Mouse (Mus musculus): Measurements from ENCODE around the gene Slc35f4. TPM values are rescaled to one million over a fixed set of nuclear protein-coding genes. Genes with fewer than 3 reads are reported as not detected.

Gene Slc35f4
- 0.21 TPM in 1 of 2 replicates, not detected in the other for polyA plus RNA-seq (2016; fragmentation: Nextera tagmentation; extraction: Ambion mirVana)

DNA sequence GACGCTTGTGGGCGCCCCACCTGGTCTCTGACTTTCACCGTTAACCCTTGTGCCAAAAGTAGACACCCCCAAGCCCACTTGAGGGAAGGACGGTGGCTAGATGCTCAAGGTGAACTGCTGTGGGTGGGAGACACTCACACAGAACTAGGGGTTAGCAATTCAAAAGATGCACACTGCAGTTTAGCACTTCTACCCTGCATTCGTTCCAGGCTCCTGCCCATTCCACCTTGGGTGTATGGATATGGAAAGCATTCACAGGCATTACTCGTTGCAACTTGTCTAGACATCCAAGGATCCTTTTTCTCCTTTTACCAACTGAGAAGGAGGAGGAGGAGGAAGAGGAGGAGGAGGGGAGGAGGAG is at the start of gene Slc35f4:
Slc35f4 (minus strand) TSS at position 116 of the 361 bp plus-strand sequence.
- no peaks in the 10 kb centered on the region for H3K9me3 ChIP-seq (replicated peaks)
- H3K27ac ChIP-seq (ENCODE audit: poor library complexity, severe bottlenecking) = no peak within 1 kb of the TSS
- peaks cover 7% of the 10 kb centered on the region for H3K4me1 ChIP-seq (replicated peaks)
- no peaks in the 10 kb centered on the region for H3K36me3 ChIP-seq
- peak within 1 kb of the TSS; percentile 42 for H3K4me3 ChIP-seq
- H3K4me2 ChIP-seq = peak within 1 kb of the TSS; percentile 90
- peaks cover 9% of the 10 kb centered on the region for H3K27me3 ChIP-seq (replicated peaks)
- ATAC-seq (ENCODE audit: insufficient number of reproducible peaks, low FRiP score) = no peak
- no peak within 1 kb of the TSS for H3K9ac ChIP-seq
- WGBS = 9% methylated on average over 6 of the region's 6 CpGs

DNA sequence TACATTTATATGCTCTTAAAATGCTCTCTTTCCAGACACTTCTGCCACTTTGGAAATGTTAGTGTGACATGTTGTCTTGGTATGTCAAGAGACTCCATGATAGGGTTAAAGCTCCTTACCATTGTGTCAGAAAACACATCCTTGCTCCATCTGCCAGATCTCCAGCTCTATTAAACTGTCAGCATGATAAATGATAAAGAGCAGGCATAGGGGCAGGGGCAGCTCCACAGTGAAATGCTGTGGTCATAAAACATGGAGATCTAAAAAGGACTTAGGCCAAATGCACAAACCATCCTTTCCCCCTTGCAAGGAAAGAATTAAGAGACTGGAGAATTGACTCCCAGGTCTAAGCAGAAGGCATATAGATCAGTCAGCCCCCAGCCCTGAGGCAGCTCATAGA is 42.5 kb upstream of the Slc35f4 start:
- Histone ChIP-seq H3K4me3 (no peak overlapping the region), H3K27me3 (replicated peaks) (no peaks in the 10 kb centered on the region), H3K4me1 (replicated peaks) (no peaks in the 10 kb centered on the region), H3K9ac (no peak overlapping the region), H3K9me3 (replicated peaks) (no peaks in the 10 kb centered on the region), H3K27ac (ENCODE audit: poor library complexity, severe bottlenecking) (no peak overlapping the region), H3K36me3 (no peaks in the 10 kb centered on the region), H3K4me2 (no peak overlapping the region)
- ATAC-seq (ENCODE audit: insufficient number of reproducible peaks, low FRiP score) = no peak

DNA sequence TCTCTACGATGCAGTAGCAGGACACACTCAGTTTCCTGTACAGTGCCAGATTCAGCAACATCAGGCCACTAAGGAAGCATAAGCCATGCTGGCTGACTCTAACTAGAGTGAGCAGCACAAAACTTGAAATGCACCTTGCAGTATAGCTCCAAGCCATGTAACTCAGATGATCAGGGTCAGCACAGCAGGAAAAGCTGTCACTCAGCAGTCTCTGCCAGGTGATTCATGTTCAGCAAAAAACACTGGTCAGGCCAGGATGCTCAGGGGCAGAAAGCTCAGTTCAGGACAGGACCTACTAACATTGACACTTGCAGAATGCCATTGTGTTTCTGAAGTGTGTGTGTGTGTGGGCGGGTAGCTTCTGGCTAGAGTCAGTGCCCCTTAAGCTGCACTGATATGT is 34.9 kb upstream of the Slc35f4 start:
- no peak overlapping the region for H3K27ac ChIP-seq (ENCODE audit: poor library complexity, severe bottlenecking)
- H3K4me1 ChIP-seq (replicated peaks) = no peaks in the 10 kb centered on the region
- no peaks in the 10 kb centered on the region for H3K9me3 ChIP-seq (replicated peaks)
- no peak overlapping the region for H3K9ac ChIP-seq
- 63% methylated on average over 2 of the region's 2 CpGs for WGBS
- no peaks in the 10 kb centered on the region for H3K27me3 ChIP-seq (replicated peaks)
- H3K4me2 ChIP-seq = no peak overlapping the region
- H3K36me3 ChIP-seq = no peaks in the 10 kb centered on the region
- H3K4me3 ChIP-seq = no peak overlapping the region
- ATAC-seq (ENCODE audit: insufficient number of reproducible peaks, low FRiP score) = no peak

GRCm38 (mm10) chr14:49540104-49540503 is 14.3 kb upstream of the Slc35f4 start:
- 28% methylated on average over 1 of the region's 1 CpGs for WGBS
- ATAC-seq (ENCODE audit: insufficient number of reproducible peaks, low FRiP score) = no peak
- no peaks in the 10 kb centered on the region for H3K4me1 ChIP-seq (replicated peaks)
- no peak overlapping the region for H3K9ac ChIP-seq
- H3K4me2 ChIP-seq = no peak overlapping the region
- no peaks in the 10 kb centered on the region for H3K36me3 ChIP-seq
- no peak overlapping the region for H3K4me3 ChIP-seq
- no peak overlapping the region for H3K27ac ChIP-seq (ENCODE audit: poor library complexity, severe bottlenecking)
- no peaks in the 10 kb centered on the region for H3K9me3 ChIP-seq (replicated peaks)
- H3K27me3 ChIP-seq (replicated peaks) = no peaks in the 10 kb centered on the region

GRCm38 (mm10) chr14:49525176-49525930 is 493 bp downstream of the Slc35f4 start:
- no peaks in the 10 kb centered on the region for H3K9me3 ChIP-seq (replicated peaks)
- no peak overlapping the region for H3K27ac ChIP-seq (ENCODE audit: poor library complexity, severe bottlenecking)
- H3K27me3 ChIP-seq (replicated peaks) = peaks cover 9% of the 10 kb centered on the region
- H3K4me1 ChIP-seq (replicated peaks) = peaks cover 7% of the 10 kb centered on the region
- peak; percentile 66; the same call in 1 of the 2 replicates for ATAC-seq (ENCODE audit: insufficient number of reproducible peaks, low FRiP score)
- peak overlapping the region; percentile 42 for H3K4me3 ChIP-seq
- peak overlapping the region; percentile 90 for H3K4me2 ChIP-seq
- no peak overlapping the region for H3K9ac ChIP-seq
- WGBS = under 1% methylated on average over 63 of the region's 63 CpGs
- H3K36me3 ChIP-seq = no peaks in the 10 kb centered on the region

DNA sequence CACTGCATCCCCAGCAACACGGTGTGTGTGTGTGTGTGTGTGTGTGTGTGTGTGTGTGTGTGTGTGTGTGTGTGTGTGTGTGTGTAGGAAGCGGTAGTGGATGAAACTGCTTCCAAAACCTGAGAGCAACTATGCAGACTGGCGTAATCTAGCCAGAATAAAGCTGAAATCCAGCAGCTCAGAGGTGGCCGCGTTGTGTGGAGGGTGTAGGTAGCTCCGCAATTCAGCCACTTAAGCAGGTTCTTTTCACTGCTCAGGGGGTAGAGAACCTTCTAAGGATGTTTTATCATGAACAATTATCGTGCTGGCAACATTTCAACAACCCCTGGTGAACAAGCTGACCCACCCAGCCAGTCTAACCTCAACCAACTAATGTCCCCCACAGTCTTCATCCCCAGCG is 1.2 kb downstream of the Slc35f4 start:
- WGBS = 54% methylated on average over 8 of the region's 8 CpGs
- H3K4me3 ChIP-seq = no peak overlapping the region
- H3K9me3 ChIP-seq (replicated peaks) = no peaks in the 10 kb centered on the region
- no peak overlapping the region for H3K27ac ChIP-seq (ENCODE audit: poor library complexity, severe bottlenecking)
- ATAC-seq (ENCODE audit: insufficient number of reproducible peaks, low FRiP score) = no peak
- H3K4me1 ChIP-seq (replicated peaks) = peaks cover 7% of the 10 kb centered on the region
- H3K4me2 ChIP-seq = no peak overlapping the region
- H3K27me3 ChIP-seq (replicated peaks) = peaks cover 9% of the 10 kb centered on the region
- H3K36me3 ChIP-seq = no peaks in the 10 kb centered on the region
- H3K9ac ChIP-seq = no peak overlapping the region

DNA sequence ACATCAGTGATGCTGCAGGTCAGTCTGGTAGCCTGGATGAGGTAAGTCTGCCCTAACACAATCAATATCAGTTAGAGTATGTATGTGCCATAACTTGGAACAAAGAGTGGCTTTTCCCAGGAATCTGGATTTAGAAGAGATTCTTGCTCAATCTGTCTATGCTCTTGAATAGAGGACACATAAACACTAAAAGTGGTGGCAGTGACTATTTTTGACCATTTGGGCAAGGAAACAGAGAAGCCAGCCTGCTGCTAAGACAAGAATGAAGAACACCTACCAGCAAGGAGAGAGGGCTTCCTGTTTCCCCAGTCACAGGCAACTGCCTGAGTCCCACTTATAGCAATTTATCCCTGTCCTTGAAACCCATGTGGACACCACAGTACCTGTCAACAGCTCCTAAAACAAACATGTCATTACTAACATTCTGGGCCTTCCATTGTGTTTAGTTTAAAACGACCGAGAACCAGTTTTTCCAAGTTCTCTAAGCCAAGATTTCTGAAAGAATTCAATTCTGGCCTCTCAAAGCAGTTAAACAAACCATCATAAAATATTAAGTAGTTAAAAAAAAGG is 10.7 kb downstream of the Slc35f4 start:
- Histone ChIP-seq H3K27me3 (replicated peaks) (no peaks in the 10 kb centered on the region), H3K9ac (no peak overlapping the region), H3K9me3 (replicated peaks) (no peaks in the 10 kb centered on the region), H3K36me3 (no peaks in the 10 kb centered on the region), H3K27ac (ENCODE audit: poor library complexity, severe bottlenecking) (peak overlapping the region; percentile 70), H3K4me2 (no peak overlapping the region), H3K4me1 (replicated peaks) (peaks cover 15% of the 10 kb centered on the region), H3K4me3 (no peak overlapping the region)
- WGBS = 38% methylated on average over 2 of the region's 2 CpGs
- no peak for ATAC-seq (ENCODE audit: insufficient number of reproducible peaks, low FRiP score)

GRCm38 (mm10) chr14:49514137-49514536 is 11.7 kb downstream of the Slc35f4 start:
- Histone ChIP-seq H3K9me3 (replicated peaks) (no peaks in the 10 kb centered on the region), H3K9ac (no peak overlapping the region), H3K4me2 (no peak overlapping the region), H3K4me3 (no peak overlapping the region), H3K36me3 (no peaks in the 10 kb centered on the region), H3K4me1 (replicated peaks) (peaks cover 15% of the 10 kb centered on the region), H3K27ac (ENCODE audit: poor library complexity, severe bottlenecking) (peak overlapping the region; percentile 73), H3K27me3 (replicated peaks) (no peaks in the 10 kb centered on the region)
- no peak; the same call in 1 of the 2 replicates for ATAC-seq (ENCODE audit: insufficient number of reproducible peaks, low FRiP score)
- WGBS = 24% methylated on average over 2 of the region's 2 CpGs

DNA sequence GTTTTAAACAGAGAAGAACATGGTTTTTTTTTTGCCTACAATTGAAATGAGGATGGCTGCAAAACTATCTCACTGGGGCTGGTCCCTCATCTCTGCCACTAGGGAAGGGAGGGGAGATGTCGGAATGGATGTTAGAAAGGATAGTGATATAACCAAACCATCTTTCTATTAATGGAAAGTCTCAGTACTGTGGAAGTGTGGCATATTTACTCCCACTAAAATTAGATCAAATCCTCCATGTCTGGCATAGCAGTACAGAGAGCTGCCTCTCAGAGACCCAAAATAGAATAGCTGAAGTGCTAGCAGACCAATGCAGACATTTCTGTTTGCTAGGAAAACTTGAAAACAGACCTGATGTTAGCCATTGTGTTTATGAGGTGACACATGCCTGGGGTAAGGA is 30.7 kb downstream of the Slc35f4 start:
- H3K4me3 ChIP-seq = no peak overlapping the region
- H3K9ac ChIP-seq = no peak overlapping the region
- no peak for ATAC-seq (ENCODE audit: insufficient number of reproducible peaks, low FRiP score)
- H3K4me2 ChIP-seq = no peak overlapping the region
- peak overlapping the region; percentile 62 for H3K27ac ChIP-seq (ENCODE audit: poor library complexity, severe bottlenecking)
- H3K36me3 ChIP-seq = no peaks in the 10 kb centered on the region
- H3K4me1 ChIP-seq (replicated peaks) = peaks cover 4% of the 10 kb centered on the region; the same call in 1 of the 2 replicates
- WGBS = 35% methylated on average over 1 of the region's 1 CpGs
- H3K9me3 ChIP-seq (replicated peaks) = no peaks in the 10 kb centered on the region
- H3K27me3 ChIP-seq (replicated peaks) = no peaks in the 10 kb centered on the region

DNA sequence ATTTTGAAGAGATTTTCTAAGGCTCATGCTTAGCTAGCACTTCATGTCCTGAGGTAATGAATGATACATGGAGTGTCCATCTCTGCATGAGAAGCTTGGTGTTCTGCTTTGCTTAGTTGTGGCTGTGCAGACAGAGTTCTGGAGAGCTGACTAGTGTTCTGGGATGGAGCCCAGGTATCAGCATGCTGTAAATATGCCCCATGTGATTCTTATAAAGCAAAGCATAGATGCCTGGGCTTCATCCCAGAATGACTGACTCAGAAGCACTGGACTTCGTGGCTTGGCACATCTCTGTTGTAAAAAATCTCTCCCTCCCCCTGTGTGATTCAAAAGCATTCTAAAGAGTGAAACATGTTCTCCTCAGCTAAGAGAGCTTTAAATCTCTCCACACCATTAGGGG is 32.1 kb downstream of the Slc35f4 start:
- Histone ChIP-seq H3K9ac (no peak overlapping the region), H3K9me3 (replicated peaks) (no peaks in the 10 kb centered on the region), H3K4me3 (no peak overlapping the region), H3K4me2 (no peak overlapping the region), H3K36me3 (no peaks in the 10 kb centered on the region), H3K4me1 (replicated peaks) (peaks cover 4% of the 10 kb centered on the region; the same call in 1 of the 2 replicates), H3K27ac (ENCODE audit: poor library complexity, severe bottlenecking) (no peak overlapping the region), H3K27me3 (replicated peaks) (no peaks in the 10 kb centered on the region)
- no peak for ATAC-seq (ENCODE audit: insufficient number of reproducible peaks, low FRiP score)
- 45% methylated on average over 1 of the region's 1 CpGs for WGBS

DNA sequence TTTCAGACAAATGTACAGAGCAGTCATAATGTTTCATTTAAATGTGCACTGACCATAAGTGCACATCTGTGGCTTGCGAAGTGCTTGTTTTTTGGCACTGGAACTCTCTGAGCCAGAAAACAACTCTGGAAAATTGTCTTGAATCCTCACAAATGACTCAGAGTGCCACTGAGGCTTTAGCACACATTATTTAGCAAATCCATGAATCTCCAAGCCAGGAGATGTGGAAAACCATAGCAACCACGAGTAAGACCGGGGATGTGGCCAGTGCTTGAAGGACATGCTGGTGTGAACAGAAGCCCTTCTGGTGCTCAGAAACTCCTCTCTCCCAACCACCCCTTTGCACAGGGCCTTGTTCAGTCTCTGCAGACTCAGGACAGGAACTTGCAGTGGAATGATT is 33.3 kb downstream of the Slc35f4 start:
- peaks cover 4% of the 10 kb centered on the region; the same call in 1 of the 2 replicates for H3K4me1 ChIP-seq (replicated peaks)
- H3K36me3 ChIP-seq = no peaks in the 10 kb centered on the region
- WGBS = 83% methylated on average over 3 of the region's 3 CpGs
- no peak overlapping the region for H3K4me3 ChIP-seq
- no peak overlapping the region for H3K9ac ChIP-seq
- H3K9me3 ChIP-seq (replicated peaks) = no peaks in the 10 kb centered on the region
- H3K27ac ChIP-seq (ENCODE audit: poor library complexity, severe bottlenecking) = no peak overlapping the region
- no peak for ATAC-seq (ENCODE audit: insufficient number of reproducible peaks, low FRiP score)
- no peak overlapping the region for H3K4me2 ChIP-seq
- no peaks in the 10 kb centered on the region for H3K27me3 ChIP-seq (replicated peaks)

Measured in heart, embryonic 12.5 days (tissue).